In genomic region chr5:128499033-128499432, GRCm38 (mm10) we compare ENCODE assay signal across 9 mouse cellular contexts.
DNase-seq lines count a peak whose midpoint lies in the region; ATAC-seq and TF ChIP-seq lines count a peak whose summit lies in the region.
"Had no signal": no experiment of that assay in that cellular context is flagged by ENCODE, and none has a peak within 500 bp of the region (broad histone marks: within the 10 kb centered on the region; RNA-seq: fewer than 3 reads in every experiment).

No protein-coding gene starts in this region.

- 0 out of 2 replicates have a peak, but pooled peaks have one; percentile 4 for TF ChIP-seq CTCF in liver, adult 2 months (IDR thresholded peaks at IDR 0.05; ENCODE audit: low read depth, low read length)

- intact Hi-C loops in left cerebral cortex, postnatal 10 days (cut with DNase I), result loop anchor here (10.0 kb wide), 1 partner anchor 884 kb away; no protein-coding TSS in a partner anchor

- no peak for ATAC-seq in liver, embryonic 12.5 days

- no peaks in the 10 kb centered on the region for H3K79me2 ChIP-seq in liver, adult 2 months (ENCODE audit: control insufficient read depth, insufficient read depth, low read length)

- peaks cover 12% of the 10 kb centered on the region; the same call in 1 of the 2 replicates for H3K9me3 ChIP-seq in liver, embryonic 12.5 days (replicated peaks)
- H3K9me3 ChIP-seq: neural tube, embryonic 13.5 days had no signal

- WGBS in liver, adult 2 months, result 52% methylated on average over 5 of the region's 5 CpGs
- WGBS in liver, embryonic 12.5 days (ENCODE audit: insufficient replicate concordance), result 51% methylated on average over 5 of the region's 5 CpGs

- H3K4me3 ChIP-seq in liver, adult 2 months (ENCODE audit: insufficient read depth, low read depth, low read length), result no peak overlapping the region
- H3K4me3 ChIP-seq in liver, embryonic 12.5 days, result no peak overlapping the region
- H3K4me3 ChIP-seq: neural tube, embryonic 13.5 days had no signal

- no peak overlapping the region for H3K27ac ChIP-seq in liver, adult 2 months (replicated peaks; ENCODE audit: insufficient read depth, low read depth, low read length)
- H3K27ac ChIP-seq in liver, embryonic 12.5 days, result no peak overlapping the region
- H3K27ac ChIP-seq: neural tube, embryonic 13.5 days had no signal

- H3K27me3 ChIP-seq in liver, adult 2 months (ENCODE audit: control insufficient read depth, insufficient read depth, low read length), result no peaks in the 10 kb centered on the region
- no peaks in the 10 kb centered on the region for H3K27me3 ChIP-seq in liver, embryonic 12.5 days (replicated peaks)
- H3K27me3 ChIP-seq: neural tube, embryonic 13.5 days had no signal

- TF ChIP-seq POLR2A in liver, adult 2 months (IDR thresholded peaks at IDR 0.05; ENCODE audit: extremely low read depth, insufficient read depth, low read length), result no peak

- no peaks in the 10 kb centered on the region for H3K4me1 ChIP-seq in liver, adult 2 months (ENCODE audit: control insufficient read depth, insufficient read depth, low read length)
- H3K4me1 ChIP-seq in liver, embryonic 12.5 days, result no peaks in the 10 kb centered on the region
- H3K4me1 ChIP-seq: neural tube, embryonic 13.5 days had no signal

- H3K9ac ChIP-seq in liver, adult 2 months (ENCODE audit: low read depth, low read length), result no peak overlapping the region
- H3K9ac ChIP-seq in liver, embryonic 12.5 days, result no peak overlapping the region
- H3K9ac ChIP-seq: neural tube, embryonic 13.5 days had no signal

- peak; percentile 7 to 34 for DNase-seq in adrenal gland, adult (ENCODE audit: inconsistent age in 2 of 2, low spot score in 1 of 2)
- DNase-seq in adrenal gland, postnatal 4 days (ENCODE audit: low spot score in 2 of 2), result no peak
- no peak for DNase-seq in liver, adult 2 months (ENCODE audit: extremely low read depth, low read depth, low spot score)
- DNase-seq in cerebellum, postnatal 4 days (ENCODE audit: low spot score in 2 of 2), result peak; percentile 77 to 81
- peak; percentile 35 to 51 for DNase-seq in left cerebral cortex, postnatal 10 days (ENCODE audit: extremely low spot score in 1 of 2, low spot score in 2 of 2)
- no peak for DNase-seq in Muller cell, postnatal 12 days (ENCODE audit: inconsistent ontology term)
- DNase-seq in heart, adult 9 months (ENCODE audit: low spot score in 2 of 2), result no peak

- no peaks in the 10 kb centered on the region for H3K36me3 ChIP-seq in liver, adult 2 months (ENCODE audit: control insufficient read depth, insufficient read depth, low read length)
- H3K36me3 ChIP-seq in liver, embryonic 12.5 days, result no peaks in the 10 kb centered on the region
- H3K36me3 ChIP-seq: neural tube, embryonic 13.5 days had no signal

- H3K4me2 ChIP-seq in liver, embryonic 12.5 days, result no peak overlapping the region
- H3K4me2 ChIP-seq: neural tube, embryonic 13.5 days had no signal

Comparison
In these comparisons a context has a peak if more than half of its experiments do, and no peak if none do; other contexts are left out.
1. DNase-seq: peak in adrenal gland, adult (2 of 2), cerebellum, postnatal 4 days (2 of 2) and left cerebral cortex, postnatal 10 days (2 of 2); none in adrenal gland, postnatal 4 days (0 of 2), liver, adult 2 months (single experiment), Muller cell, postnatal 12 days (single experiment) and heart, adult 9 months (0 of 2).